Mouse (Mus musculus) C2C12 (cell line): Measurements from ENCODE around the gene Paqr6.

Source experiments
- CTCF ChIP-seq: IDR thresholded peaks from one replicate; pipeline ENCODE4 v1.5.1; 2011; ENCODE audit not compliant: control insufficient read depth, insufficient read depth, insufficient read length
- FOSL1 ChIP-seq: IDR thresholded peaks from one replicate; pipeline ENCODE4 v1.8.0; 2011; ENCODE audit warnings: mild to moderate bottlenecking, low read length; ENCODE audit not compliant: poor library complexity, insufficient read depth, severe bottlenecking
- MYOD1 ChIP-seq: IDR thresholded peaks from one replicate; pipeline ENCODE4 v1.6.1; 2011; ENCODE audit warnings: low read depth; ENCODE audit not compliant: control insufficient read depth, insufficient read length
- MYOG ChIP-seq: IDR thresholded peaks from one replicate; pipeline ENCODE4 v1.6.1; 2011; ENCODE audit not compliant: control insufficient read depth, insufficient read length; ENCODE audit errors: extremely low read depth
- USF1 ChIP-seq: IDR thresholded peaks from one replicate; pipeline ENCODE4 v1.6.1; 2011; ENCODE audit warnings: low read depth, mild to moderate bottlenecking, control low read depth, moderate library complexity

DNA sequence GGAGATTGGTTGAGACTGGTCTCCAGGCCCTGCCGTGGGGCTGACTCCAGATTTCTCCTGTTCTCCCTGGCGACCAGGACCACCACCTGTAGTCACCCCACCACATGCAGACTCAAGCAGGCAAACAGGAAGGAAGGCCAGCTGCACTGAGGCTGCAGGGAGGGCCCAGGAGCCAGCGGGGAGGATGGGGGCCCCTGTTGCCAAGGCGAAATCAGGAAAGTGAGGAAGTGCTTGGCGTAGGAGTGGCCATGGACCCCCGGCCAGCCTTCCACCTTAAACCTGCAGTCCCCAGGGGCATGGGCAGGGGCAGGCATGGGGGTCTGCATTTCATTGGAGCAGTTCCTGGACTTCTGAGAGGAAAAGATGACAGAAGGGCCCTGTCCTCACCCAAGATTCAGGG lies 3.3 kb upstream of the Paqr6 start:
- TF ChIP-seq FOSL1: no peak
- no peak for TF ChIP-seq CTCF
- TF ChIP-seq USF1: no peak
- TF ChIP-seq MYOG: no peak
- no peak for TF ChIP-seq MYOD1
